Mouse (Mus musculus) embryo, embryonic 10.5 days (tissue): ENCODE data around the gene Pdlim4.
"Not testable (repeated sequence)": the region's sequence is repeated elsewhere in the genome, so short reads cannot be mapped to it uniquely, and the experiment has no call there.

Experiments used
- DNase-seq: peaks from one replicate; pipeline ENCODE4 v3.0.0-alpha.2; 2015; ENCODE audit warnings: low spot score

Pdlim4 gene

GRCm38 (mm10) chr11:54062086-54062752 lies 6.6 kb downstream of the Pdlim4 start:
- DNase-seq, result no peak

- DNase-seq, result peak; percentile 73
These were observed 8.5 kb downstream of the Pdlim4 start for GRCm38 (mm10) chr11:54060316-54060715.

GRCm38 (mm10) chr11:54059526-54059925 lies 9.3 kb downstream of the Pdlim4 start:
- DNase-seq, result no peak

GRCm38 (mm10) chr11:54058643-54059042 lies 10.2 kb downstream of the Pdlim4 start:
- DNase-seq, result peak; percentile 37

GRCm38 (mm10) chr11:54058056-54058617 lies 10.7 kb downstream of the Pdlim4 start:
- peak; percentile 24 for DNase-seq

GRCm38 (mm10) chr11:54057428-54057827 lies 11.4 kb downstream of the Pdlim4 start:
- peak; percentile 69 for DNase-seq

- peak; percentile 84 for DNase-seq
These were observed 12.7 kb downstream of the Pdlim4 start for GRCm38 (mm10) chr11:54056132-54056531.

- DNase-seq, result peak; percentile 86
These were observed 14.6 kb downstream of the Pdlim4 start for GRCm38 (mm10) chr11:54054257-54054656.

GRCm38 (mm10) chr11:54053090-54053489 lies 15.7 kb downstream of the Pdlim4 start:
- no peak for DNase-seq

- no peak for DNase-seq
These were observed 16.7 kb downstream of the Pdlim4 start for GRCm38 (mm10) chr11:54052128-54052527.

- no peak for DNase-seq
These were observed 17.7 kb downstream of the Pdlim4 start for GRCm38 (mm10) chr11:54051161-54051560.

- no peak for DNase-seq
These were observed 18.6 kb downstream of the Pdlim4 start for GRCm38 (mm10) chr11:54050205-54050604.

GRCm38 (mm10) chr11:54040676-54041075 lies 28.1 kb downstream of the Pdlim4 start:
- DNase-seq, result no peak

GRCm38 (mm10) chr11:54032872-54033271 lies 35.9 kb downstream of the Pdlim4 start:
- DNase-seq, result not testable (repeated sequence)

- DNase-seq, result peak; percentile 8
These were observed 39.8 kb downstream of the Pdlim4 start for GRCm38 (mm10) chr11:54028997-54029396.

- peak; percentile 79 for DNase-seq
These were observed 40.5 kb downstream of the Pdlim4 start, which contains the start of gene Slc22a4 for GRCm38 (mm10) chr11:54028044-54028951. TSS of gene Slc22a4 (minus strand) at chr11:54028090.

- no peak for DNase-seq
These were observed 41.4 kb downstream of the Pdlim4 start for GRCm38 (mm10) chr11:54027131-54028043.

GRCm38 (mm10) chr11:54026491-54027041 lies 42.2 kb downstream of the Pdlim4 start:
- DNase-seq, result no peak

- DNase-seq, result no peak
These were observed 47.3 kb downstream of the Pdlim4 start for GRCm38 (mm10) chr11:54021396-54022093.

GRCm38 (mm10) chr11:54018893-54019732 lies 49.7 kb downstream of the Pdlim4 start:
- DNase-seq, result no peak
